ENCODE assay signal across 31 mouse cellular contexts in the genomic region with DNA sequence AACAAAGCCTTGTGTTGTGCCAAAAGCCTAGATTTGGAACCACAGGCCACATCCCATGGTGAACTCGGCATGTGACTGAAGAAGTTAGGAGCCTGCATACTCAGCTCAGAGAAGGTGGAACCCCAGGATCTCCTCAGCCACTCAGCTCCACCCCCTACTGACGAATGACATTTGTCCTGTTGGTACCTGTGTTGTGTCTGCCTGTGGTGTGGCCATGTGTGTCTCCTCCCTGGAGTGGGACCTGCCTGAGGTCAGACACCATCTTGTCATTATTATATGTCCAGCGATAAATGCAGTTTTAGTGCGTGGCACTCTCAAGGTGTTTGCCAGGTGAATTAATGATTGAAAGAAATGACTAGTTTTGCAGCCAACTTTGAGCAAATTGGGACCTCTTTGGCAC. TPM values are rescaled to one million over a fixed set of nuclear protein-coding genes. Genes with fewer than 3 reads are reported as not detected.
"Had no signal": no experiment of that assay in that cellular context is flagged by ENCODE, and none has a peak within 500 bp of the region (broad histone marks: within the 10 kb centered on the region; RNA-seq: fewer than 3 reads in every experiment).

No protein-coding gene starts in this region.

- H3K27me3 ChIP-seq: limb, embryonic 13.5 days; limb, embryonic 15.5 days; liver, embryonic 15.5 days; lung, embryonic 15.5 days; midbrain, embryonic 13.5 days; midbrain, embryonic 15.5 days; neural tube, embryonic 12.5 days had no signal

- H3K4me3 ChIP-seq: limb, embryonic 10.5 days; limb, embryonic 12.5 days; limb, embryonic 13.5 days; limb, embryonic 15.5 days; liver, embryonic 12.5 days; liver, embryonic 13.5 days; liver, embryonic 15.5 days; lung, embryonic 15.5 days; megakaryocyte, embryonic 14.5 days; midbrain, embryonic 10.5 days; midbrain, embryonic 12.5 days; midbrain, embryonic 13.5 days; midbrain, embryonic 15.5 days; myocyte; neural tube, embryonic 12.5 days had no signal

- H3K27ac ChIP-seq: limb, embryonic 10.5 days; limb, embryonic 12.5 days; limb, embryonic 13.5 days; limb, embryonic 15.5 days; liver, embryonic 12.5 days; liver, embryonic 13.5 days; liver, embryonic 14.5 days; liver, embryonic 15.5 days; lung, embryonic 15.5 days; macrophage; midbrain, embryonic 10.5 days; midbrain, embryonic 12.5 days; midbrain, embryonic 13.5 days; midbrain, embryonic 15.5 days; neural tube, embryonic 12.5 days had no signal

- H3K4me1 ChIP-seq: liver, embryonic 15.5 days; lung, embryonic 15.5 days; megakaryocyte, embryonic 14.5 days had no signal

- DNase-seq: left cerebral cortex, postnatal 4 days; liver; liver, embryonic 13.5 days; liver, postnatal 0 days; lung, adult 18-20 months; lung, adult 2 months; lung, embryonic 14.5 days; lung, postnatal 10 days; lung, postnatal 14 days; lung, postnatal 36 days; lung, postnatal 4 days; midbrain, embryonic 14.5 days had no signal

- ATAC-seq: liver, embryonic 12.5 days; liver, postnatal 0 days; lung, postnatal 0 days; midbrain, embryonic 13.5 days; midbrain, embryonic 15.5 days; midbrain, embryonic 16.5 days had no signal

RNA-seq across cellular contexts. Expression of a gene that starts 50.6 kb away (rescaled TPM):
- polyA plus RNA-seq: liver, adult 2 months; liver, postnatal 0 days; macrophage had no signal
